Mouse (Mus musculus) liver, embryonic 14.5 days (tissue): Measurements from ENCODE around the gene Ints5. TPM values are rescaled to one million over a fixed set of nuclear protein-coding genes. Genes with fewer than 3 reads are reported as not detected.
A peak's percentile ranks its signal among the peaks of the same experiment; 100 is the strongest.

ENCODE experiments used
- ATAC-seq: fragments of 200-750 bp; cut with Nextera tagmentation; 2 replicates; pipeline ENCODE4 v1.8.0; 2017; ENCODE audit warnings: moderate number of reproducible peaks, mild to moderate bottlenecking, moderate library complexity; ENCODE audit not compliant: insufficient read depth
- DNase-seq, 3 experiments: peaks; one replicate each; pipeline ENCODE4 v3.0.0-alpha.2; 2012 to 2013; ENCODE audit warnings: low read depth in 3 of 3, low spot score in 3 of 3
- H3K27ac ChIP-seq: fragments of 300-500 bp; sonication (generic); 2 replicates; pipeline ENCODE4 v1.5.1; 2014; ENCODE audit warnings: moderate library complexity, mild to moderate bottlenecking, control low read depth, inconsistent platforms
- H3K27me3 ChIP-seq: fragments of 300-500 bp; sonication (generic); 2 replicates; pipeline ENCODE4 v1.6.1; 2014; ENCODE audit warnings: mild to moderate bottlenecking, low read length, moderate library complexity; ENCODE audit not compliant: control insufficient read depth, insufficient read depth
- H3K36me3 ChIP-seq: fragments of 300-500 bp; sonication (generic); replicated peaks from 2 replicates; pipeline ENCODE4 v1.6.1; 2014; ENCODE audit warnings: low read depth; ENCODE audit not compliant: control insufficient read depth, insufficient read depth
- H3K4me1 ChIP-seq, 2 experiments: fragments of 200-500 bp in 1 of 2; fragments of 300-500 bp in 1 of 2; sonication (generic) in 1 of 2; replicated peaks; 2 replicates each; pipeline ENCODE4 v1.6.1; 2012 to 2014; ENCODE audit warnings: antibody characterized with exemption in 1 of 2, inconsistent platforms in 1 of 2, low read length in 1 of 2; ENCODE audit not compliant: control insufficient read depth in 2 of 2, insufficient read depth in 2 of 2
- H3K4me2 ChIP-seq: fragments of 300-500 bp; sonication (generic); 2 replicates; pipeline ENCODE4 v1.6.1; 2014; ENCODE audit warnings: low read depth, mild to moderate bottlenecking, control low read depth, moderate library complexity
- H3K4me3 ChIP-seq, 2 experiments: fragments of 200-500 bp in 1 of 2; fragments of 300-500 bp in 1 of 2; sonication (generic) in 1 of 2; 2 replicates each; pipeline ENCODE4 v1.5.1; 2012 to 2014; ENCODE audit warnings: low read depth in 2 of 2, low read length in 2 of 2, mild to moderate bottlenecking in 2 of 2, control low read depth in 1 of 2, inconsistent platforms in 1 of 2, moderate library complexity in 1 of 2; ENCODE audit not compliant: insufficient read depth in 1 of 2
- H3K9ac ChIP-seq: fragments of 300-500 bp; sonication (generic); replicated peaks from 2 replicates; pipeline ENCODE4 v1.6.1; 2014; ENCODE audit warnings: mild to moderate bottlenecking, control low read depth, moderate library complexity
- H3K9me3 ChIP-seq: fragments of 300-500 bp; sonication (generic); 2 replicates; pipeline ENCODE4 v1.6.1; 2016; ENCODE audit warnings: low read length, mixed read lengths; ENCODE audit not compliant: control insufficient read depth
- CTCF ChIP-seq: IDR thresholded peaks from 2 replicates; pipeline ENCODE4 v1.5.1; 2016; ENCODE audit warnings: antibody characterized with exemption, low read depth, control low read depth
- EP300 ChIP-seq: IDR thresholded peaks from 2 replicates; pipeline ENCODE4 v1.6.1; 2016; ENCODE audit warnings: antibody characterized with exemption, low read depth
- WGBS: fragments of 180-500 bp; shearing (Covaris S2); extraction: QIAGEN DNeasy Blood & Tissue Kit; methylation state at CpG from one replicate; pipeline ENCODE4 v1.1.7; 2014; ENCODE audit not compliant: insufficient replicate concordance; 5-methylcytosine and 5-hydroxymethylcytosine counted together
- polyA plus RNA-seq, 2 experiments: library from polyadenylated mRNA; depleted of rRNA in 1 of 2; stranded (reverse) in 1 of 2; unstranded in 1 of 2; fragments of >200 nt; fragmentation: Nextera tagmentation in 1 of 2; extraction: Ambion mirVana in 1 of 2; gene quantifications; 2 replicates each; pipeline versions ENCODE4 v1.2.1 to v1.2.3; 2012 to 2014

The Ints5 gene
- polyA plus RNA-seq, 2 experiments, result 12.2 to 14.7 TPM

DNA sequence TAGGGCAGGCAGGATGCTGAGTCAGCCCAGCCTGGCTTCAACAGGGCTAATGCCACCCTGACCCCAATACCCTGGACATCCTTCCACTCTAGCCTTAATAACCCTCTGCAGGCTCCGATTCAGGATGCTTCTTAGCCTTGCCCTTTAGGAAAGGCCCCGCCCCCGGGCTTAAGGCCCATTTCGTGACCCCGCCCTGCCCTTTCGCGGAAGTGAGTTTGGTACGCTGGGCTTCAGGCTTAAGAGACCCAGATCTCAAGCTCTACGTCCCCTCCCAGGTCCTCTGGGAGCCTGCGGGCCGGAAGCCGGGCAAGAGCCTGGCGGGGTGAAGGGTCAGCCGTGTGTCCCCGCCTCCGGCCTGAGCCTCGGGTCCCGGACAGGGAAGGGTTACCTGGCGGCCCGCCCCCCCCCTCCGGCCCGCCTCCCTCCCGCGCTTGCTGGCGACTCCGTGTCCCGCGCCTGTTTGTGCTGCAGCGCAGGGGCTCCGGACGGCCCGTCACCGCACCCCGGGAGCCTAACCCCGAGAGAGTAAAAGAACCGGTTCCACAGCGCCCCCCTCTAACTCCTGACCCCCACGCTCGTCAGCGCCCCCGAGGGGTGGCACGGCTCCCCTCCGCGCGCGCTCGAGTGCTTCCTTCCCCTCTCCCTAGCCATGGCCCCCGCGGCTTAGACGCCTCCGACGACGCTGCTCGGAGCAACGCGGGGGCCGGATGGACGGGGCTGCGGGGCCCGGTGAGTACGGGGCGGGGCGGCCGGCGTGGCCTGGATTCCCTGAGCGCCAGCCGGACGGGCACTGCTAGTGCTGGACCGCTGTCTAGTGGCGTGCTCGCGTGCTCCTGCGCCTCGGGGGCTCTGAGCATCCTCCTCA lies 36.7 kb downstream of the Ints5 start, which contains the start of the genes Rom1 and Eml3:
Gene Rom1 (minus strand): TSS at position 133 of the 865 bp plus-strand sequence.
Gene Eml3 (plus strand): TSS at position 329 of the 865 bp plus-strand sequence.
- peak within 1 kb of the TSS; percentile 76 for H3K4me2 ChIP-seq
- peak within 1 kb of the TSS; percentile 74 for H3K9ac ChIP-seq
- under 1% methylated on average over 72 of the region's 74 CpGs for WGBS
- ATAC-seq (peak; percentile 75), DNase-seq (peak; percentile 64 to 79 (median 74))
- H3K27me3 ChIP-seq, result no peaks in the 10 kb centered on the region
- TF ChIP-seq EP300 (no peak), CTCF (peak; percentile 67)
- H3K9me3 ChIP-seq, result no peaks in the 10 kb centered on the region
- peak within 1 kb of the TSS; percentile 64 for H3K27ac ChIP-seq
- peaks cover 8% of the 10 kb centered on the region for H3K36me3 ChIP-seq
- peak within 1 kb of the TSS; percentile 70 to 72 for H3K4me3 ChIP-seq
- peaks cover 20 to 30% of the 10 kb centered on the region in 2 experiments for H3K4me1 ChIP-seq

DNA sequence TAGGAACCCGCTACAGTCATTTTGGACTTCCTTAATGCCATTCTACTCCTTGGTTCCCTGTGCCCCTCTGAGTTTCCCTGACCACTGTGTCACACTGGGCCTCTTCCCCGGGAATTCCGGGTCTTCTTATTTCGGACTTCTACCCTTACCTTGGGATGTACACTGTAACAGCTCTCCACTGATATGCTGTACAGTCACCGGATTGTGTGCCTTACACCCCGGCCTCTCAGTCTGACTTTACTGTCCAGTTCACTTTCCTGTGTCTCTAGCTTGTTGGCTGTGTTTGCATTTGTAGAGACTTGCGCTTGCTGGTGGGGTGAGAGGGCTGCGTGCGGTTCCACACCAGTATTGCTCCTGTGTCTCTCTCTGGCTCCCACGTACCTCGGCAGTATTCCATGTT lies 37.3 kb downstream of the Ints5 start:
- Histone ChIP-seq H3K4me1 (peaks cover 20 to 30% of the 10 kb centered on the region in 2 experiments), H3K4me2 (peak overlapping the region; percentile 76), H3K9ac (peak overlapping the region; percentile 74), H3K27ac (no peak overlapping the region; the same call in 1 of the 2 replicates), H3K27me3 (no peaks in the 10 kb centered on the region), H3K4me3 (peak overlapping the region; percentile 70 to 72), H3K36me3 (peaks cover 8% of the 10 kb centered on the region), H3K9me3 (no peaks in the 10 kb centered on the region)
- no peak for ATAC-seq
- 8% methylated on average over 11 of the region's 11 CpGs for WGBS
- TF ChIP-seq EP300, result no peak
- TF ChIP-seq CTCF, result no peak
- no peak for DNase-seq

DNA sequence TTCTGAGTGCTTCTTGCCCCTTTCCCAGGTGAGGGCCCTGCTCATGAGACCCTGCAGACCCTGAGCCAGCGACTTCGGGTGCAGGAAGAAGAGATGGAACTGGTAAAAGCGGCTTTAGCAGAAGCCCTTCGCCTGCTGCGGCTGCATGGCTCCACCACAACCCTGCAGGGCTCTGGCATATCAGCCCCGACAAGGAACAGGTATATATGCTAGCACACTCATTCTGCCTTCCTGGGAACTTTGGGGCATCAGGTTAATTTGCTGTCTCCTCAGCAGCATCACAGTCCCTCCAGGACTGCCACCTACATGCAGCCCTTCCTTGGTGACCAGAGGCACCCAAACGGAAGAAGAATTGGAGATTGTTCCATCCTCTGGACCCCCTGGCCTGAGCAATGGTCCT lies 38.0 kb downstream of the Ints5 start:
- no peaks in the 10 kb centered on the region for H3K9me3 ChIP-seq
- DNase-seq, result no peak
- no peak overlapping the region for H3K9ac ChIP-seq
- peak overlapping the region; percentile 70 to 72; a peak in 2 of 4 replicates for H3K4me3 ChIP-seq
- no peaks in the 10 kb centered on the region for H3K27me3 ChIP-seq
- H3K4me2 ChIP-seq, result peak overlapping the region; percentile 76
- no peak for TF ChIP-seq CTCF
- peaks cover 20 to 30% of the 10 kb centered on the region in 2 experiments for H3K4me1 ChIP-seq
- H3K36me3 ChIP-seq, result peaks cover 8% of the 10 kb centered on the region
- H3K27ac ChIP-seq, result no peak overlapping the region
- 69% methylated on average over 7 of the region's 7 CpGs for WGBS
- ATAC-seq, result no peak

DNA sequence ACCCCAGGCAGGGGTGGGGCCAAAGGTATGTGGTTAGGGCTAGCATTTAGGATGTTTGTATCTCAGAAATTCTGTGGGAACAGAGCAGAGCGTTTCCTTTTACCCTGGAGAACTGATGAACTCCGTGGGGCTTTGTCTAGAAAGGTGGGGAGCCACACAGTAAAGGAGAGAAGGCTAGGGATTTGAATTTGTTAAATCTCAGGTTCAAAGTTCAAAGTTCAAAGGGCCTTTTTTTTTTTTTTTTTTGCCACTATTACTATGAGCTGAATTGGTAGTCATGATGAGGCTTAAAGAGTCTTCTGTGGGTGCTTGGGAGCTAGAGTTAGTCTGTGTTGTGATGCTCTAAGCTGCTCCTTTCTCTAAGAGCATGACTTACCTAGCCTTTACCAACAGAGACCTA lies 43.9 kb downstream of the Ints5 start:
- ATAC-seq (no peak), DNase-seq (no peak)
- 84% methylated on average over 2 of the region's 2 CpGs for WGBS
- H3K9me3 ChIP-seq, result no peaks in the 10 kb centered on the region
- H3K4me2 ChIP-seq, result no peak overlapping the region
- H3K27ac ChIP-seq, result no peak overlapping the region
- H3K4me3 ChIP-seq, result no peak overlapping the region
- TF ChIP-seq EP300 (no peak), CTCF (no peak)
- H3K27me3 ChIP-seq, result no peaks in the 10 kb centered on the region
- H3K9ac ChIP-seq, result no peak overlapping the region
- peaks cover 10% of the 10 kb centered on the region for H3K36me3 ChIP-seq
- peaks cover 4 to 7% of the 10 kb centered on the region in 2 experiments for H3K4me1 ChIP-seq

DNA sequence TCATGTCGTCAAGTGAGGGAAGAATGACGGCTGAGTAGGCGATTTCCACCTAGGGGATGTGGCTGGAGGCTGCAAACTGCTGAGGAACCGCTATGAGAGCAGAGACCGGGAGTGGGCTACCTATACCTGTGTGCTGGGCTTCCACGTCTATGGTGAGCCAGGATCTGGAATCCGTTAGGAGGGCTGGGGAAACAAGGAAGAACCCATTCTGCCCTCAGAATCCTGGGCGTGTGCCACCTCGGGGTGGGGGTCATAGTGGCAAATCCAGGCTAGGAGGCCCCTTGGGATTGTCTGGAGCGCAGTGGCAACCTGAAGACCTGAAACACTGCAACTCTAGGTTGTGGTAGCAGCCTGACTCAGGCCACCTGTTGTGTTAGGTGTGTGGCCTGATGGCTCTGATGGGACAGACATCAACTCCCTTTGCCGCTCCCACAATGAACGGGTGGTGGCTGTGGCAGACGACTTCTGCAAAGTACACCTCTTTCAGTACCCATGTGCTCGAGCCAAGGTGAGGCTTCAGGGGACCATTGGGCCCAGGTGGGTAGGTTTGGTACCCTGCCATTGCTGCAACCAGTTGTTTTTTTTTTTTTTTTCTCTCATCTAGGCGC lies 47.8 kb downstream of the Ints5 start:
- Histone ChIP-seq H3K36me3 (peaks cover 17% of the 10 kb centered on the region), H3K4me3 (no peak overlapping the region), H3K27ac (no peak overlapping the region), H3K9ac (no peak overlapping the region), H3K9me3 (no peaks in the 10 kb centered on the region), H3K4me1 (peaks cover 22 to 25% of the 10 kb centered on the region in 2 experiments), H3K27me3 (no peaks in the 10 kb centered on the region), H3K4me2 (no peak overlapping the region)
- WGBS, result 74% methylated on average over 15 of the region's 15 CpGs
- DNase-seq (no peak), ATAC-seq (no peak)
- TF ChIP-seq EP300 (no peak), CTCF (no peak)
